Comparison of ENCODE assay signal across 25 mouse cellular contexts in the genomic region with DNA sequence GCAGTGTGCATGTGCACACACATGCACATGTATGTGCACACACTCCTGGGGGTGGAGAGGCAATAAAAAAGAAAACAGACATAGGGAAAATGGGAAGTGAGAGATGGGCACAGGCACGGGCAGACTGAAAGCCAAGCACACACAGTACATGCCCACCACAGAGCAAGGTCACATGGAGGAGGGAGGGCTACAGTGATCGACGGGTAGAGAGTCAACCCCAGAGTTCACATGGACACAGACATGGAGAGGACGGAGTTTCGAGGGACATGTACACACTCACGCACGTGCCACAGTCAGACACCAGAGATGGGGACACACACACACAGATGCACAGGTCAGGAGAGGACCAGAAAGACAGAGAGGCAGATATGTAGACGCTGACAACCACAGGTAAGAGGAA. TPM values are rescaled to one million over a fixed set of nuclear protein-coding genes. Genes with fewer than 3 reads are reported as not detected.
DNase-seq lines count a peak whose midpoint lies in the region; ATAC-seq lines count a peak whose summit lies in the region.
"Had no signal": no experiment of that assay in that cellular context is flagged by ENCODE, and none has a peak within 500 bp of the region (broad histone marks: within the 10 kb centered on the region; RNA-seq: fewer than 3 reads in every experiment).

No protein-coding gene starts in this region.

- intact Hi-C loops in heart, postnatal 36 days (cut with DNase I), result loop anchor here (5.0 kb wide), 1 partner anchor 87 kb away; no protein-coding TSS in a partner anchor

- no peak overlapping the region for H3K27ac ChIP-seq in forebrain, embryonic 15.5 days (replicated peaks)
- no peak overlapping the region for H3K27ac ChIP-seq in forebrain, embryonic 14.5 days (ENCODE audit: low read depth, low read length)
- no peak overlapping the region for H3K27ac ChIP-seq in neural tube, embryonic 12.5 days
- H3K27ac ChIP-seq: forebrain, embryonic 10.5 days; heart, embryonic 10.5 days; limb, embryonic 13.5 days; midbrain, embryonic 12.5 days had no signal

- no peak overlapping the region for H3K4me2 ChIP-seq in forebrain, embryonic 15.5 days (replicated peaks)
- no peak overlapping the region for H3K4me2 ChIP-seq in forebrain, embryonic 14.5 days (ENCODE audit: low read length)
- no peak overlapping the region for H3K4me2 ChIP-seq in neural tube, embryonic 12.5 days (replicated peaks)
- H3K4me2 ChIP-seq: limb, embryonic 13.5 days; midbrain, embryonic 12.5 days had no signal

- ATAC-seq in forebrain, embryonic 15.5 days (replicated peaks), result 0 out of 2 replicates have a peak, but pooled peaks have one; percentile 21
- ATAC-seq in forebrain, embryonic 14.5 days, result no peak
- ATAC-seq in neural tube, embryonic 12.5 days (ENCODE audit: low FRiP score, low read depth), result 0 out of 2 replicates have a peak, but pooled peaks have one; percentile 21

- H3K36me3 ChIP-seq in forebrain, embryonic 15.5 days, result peaks cover 37% of the 10 kb centered on the region
- H3K36me3 ChIP-seq in forebrain, embryonic 14.5 days (ENCODE audit: control insufficient read depth, insufficient read depth, low read length), result peaks cover 42% of the 10 kb centered on the region
- peaks cover 54% of the 10 kb centered on the region for H3K36me3 ChIP-seq in neural tube, embryonic 12.5 days
- H3K36me3 ChIP-seq in megakaryocyte, embryonic 14.5 days (replicated peaks; ENCODE audit: low read length), result peaks cover 62% of the 10 kb centered on the region

- no peaks in the 10 kb centered on the region for H3K9me3 ChIP-seq in forebrain, embryonic 15.5 days
- no peaks in the 10 kb centered on the region for H3K9me3 ChIP-seq in forebrain, embryonic 14.5 days (replicated peaks; ENCODE audit: control insufficient read depth, low read length)
- H3K9me3 ChIP-seq in neural tube, embryonic 12.5 days, result no peaks in the 10 kb centered on the region
- no peaks in the 10 kb centered on the region for H3K9me3 ChIP-seq in megakaryocyte, embryonic 14.5 days
- H3K9me3 ChIP-seq: forebrain, embryonic 10.5 days; G1E; heart, embryonic 10.5 days; limb, embryonic 13.5 days; midbrain, embryonic 12.5 days had no signal

- H3K27me3 ChIP-seq in forebrain, embryonic 15.5 days, result no peaks in the 10 kb centered on the region
- no peaks in the 10 kb centered on the region for H3K27me3 ChIP-seq in forebrain, embryonic 14.5 days (replicated peaks; ENCODE audit: control insufficient read depth, insufficient read depth, low read length)
- H3K27me3 ChIP-seq in neural tube, embryonic 12.5 days (replicated peaks), result no peaks in the 10 kb centered on the region
- H3K27me3 ChIP-seq in megakaryocyte, embryonic 14.5 days (replicated peaks), result no peaks in the 10 kb centered on the region
- H3K27me3 ChIP-seq: limb, embryonic 13.5 days; midbrain, embryonic 12.5 days had no signal

- DNase-seq in forebrain, embryonic 14.5 days (ENCODE audit: low spot score), result no peak
- no peak for DNase-seq in neural tube, embryonic 10.5 days (ENCODE audit: extremely low spot score, low spot score)
- no peak for DNase-seq in adipocyte (ENCODE audit: low spot score)
- no peak for DNase-seq in heart, postnatal 36 days
- DNase-seq: adrenal gland, postnatal 14 days; cerebellum, adult 18-20 months; cerebellum, postnatal 25 days; gastrocnemius, postnatal 25 days; kidney, adult 8-10 months; kidney, postnatal 14 days; lung, postnatal 14 days; right cerebral cortex, postnatal 4 days; thymus, postnatal 25 days had no signal

- no peak overlapping the region for H3K4me3 ChIP-seq in forebrain, embryonic 15.5 days
- no peak overlapping the region for H3K4me3 ChIP-seq in forebrain, embryonic 14.5 days (ENCODE audit: low read depth, low read length)
- no peak overlapping the region for H3K4me3 ChIP-seq in neural tube, embryonic 12.5 days
- H3K4me3 ChIP-seq in megakaryocyte, embryonic 14.5 days (replicated peaks), result peak overlapping the region; percentile 89
- H3K4me3 ChIP-seq: forebrain, embryonic 10.5 days; heart, embryonic 10.5 days; limb, embryonic 13.5 days; midbrain, embryonic 12.5 days had no signal

- WGBS in forebrain, embryonic 15.5 days, result 88% methylated on average over 8 of the region's 8 CpGs
- 91% methylated on average over 8 of the region's 8 CpGs for WGBS in forebrain, embryonic 14.5 days
- 87% methylated on average over 8 of the region's 8 CpGs for WGBS in neural tube, embryonic 12.5 days

- no peak overlapping the region for H3K9ac ChIP-seq in forebrain, embryonic 15.5 days (replicated peaks)
- H3K9ac ChIP-seq in forebrain, embryonic 14.5 days (ENCODE audit: low read length), result no peak overlapping the region
- no peak overlapping the region for H3K9ac ChIP-seq in neural tube, embryonic 12.5 days
- H3K9ac ChIP-seq: limb, embryonic 13.5 days; midbrain, embryonic 12.5 days had no signal

- no peaks in the 10 kb centered on the region for H3K4me1 ChIP-seq in forebrain, embryonic 15.5 days
- no peaks in the 10 kb centered on the region for H3K4me1 ChIP-seq in forebrain, embryonic 14.5 days (ENCODE audit: control insufficient read depth, insufficient read depth, low read length)
- no peaks in the 10 kb centered on the region for H3K4me1 ChIP-seq in neural tube, embryonic 12.5 days
- peaks cover 66% of the 10 kb centered on the region for H3K4me1 ChIP-seq in megakaryocyte, embryonic 14.5 days
- H3K4me1 ChIP-seq: limb, embryonic 13.5 days; midbrain, embryonic 12.5 days had no signal

RNA-seq across cellular contexts. Expression of gene Lat2, which starts 0.6 kb away (rescaled TPM):
- 2.6 and 4.4 TPM in 2 replicates for polyA plus RNA-seq in forebrain, embryonic 15.5 days (2015; fragmentation: Nextera tagmentation; extraction: Ambion mirVana)
- 0.99 and 1.6 TPM in 2 replicates for polyA plus RNA-seq in forebrain, embryonic 14.5 days (2014; fragmentation: Nextera tagmentation; extraction: Ambion mirVana)
- polyA plus RNA-seq in neural tube, embryonic 12.5 days (2016; fragmentation: Nextera tagmentation; extraction: Ambion mirVana), result 6.0 and 6.4 TPM in 2 replicates
- 16.9 and 67.9 TPM in 2 replicates for polyA plus RNA-seq in megakaryocyte, embryonic 14.5 days (2012; ENCODE audit: insufficient read depth, low replicate concordance)
- total RNA-seq in heart, postnatal 36 days (2021), result 1 to 10 TPM; 1.6 to 2.2 TPM

RNA-seq across cellular contexts. Expression of gene Eif4h, which starts 23.9 kb away (rescaled TPM):
- 405 and 408 TPM in 2 replicates for polyA plus RNA-seq in forebrain, embryonic 15.5 days (2015; fragmentation: Nextera tagmentation; extraction: Ambion mirVana)
- 402 and 418 TPM in 2 replicates for polyA plus RNA-seq in forebrain, embryonic 14.5 days (2014; fragmentation: Nextera tagmentation; extraction: Ambion mirVana)
- polyA plus RNA-seq in neural tube, embryonic 12.5 days (2016; fragmentation: Nextera tagmentation; extraction: Ambion mirVana), result 421 and 426 TPM in 2 replicates
- 58.4 and 156 TPM in 2 replicates for polyA plus RNA-seq in megakaryocyte, embryonic 14.5 days (2012; ENCODE audit: insufficient read depth, low replicate concordance)
- total RNA-seq in heart, postnatal 36 days (2021), result 100 to 1,000 TPM; 143 to 145 TPM

RNA-seq across cellular contexts. Expression of gene Rfc2, which starts 34.2 kb away (rescaled TPM):
- 218 TPM in 2 replicates for polyA plus RNA-seq in forebrain, embryonic 15.5 days (2015; fragmentation: Nextera tagmentation; extraction: Ambion mirVana)
- 240 and 256 TPM in 2 replicates for polyA plus RNA-seq in forebrain, embryonic 14.5 days (2014; fragmentation: Nextera tagmentation; extraction: Ambion mirVana)
- polyA plus RNA-seq in neural tube, embryonic 12.5 days (2016; fragmentation: Nextera tagmentation; extraction: Ambion mirVana), result 228 and 231 TPM in 2 replicates
- 9.1 and 35.0 TPM in 2 replicates for polyA plus RNA-seq in megakaryocyte, embryonic 14.5 days (2012; ENCODE audit: insufficient read depth, low replicate concordance)
- 10 to 100 TPM; 23.4 to 23.9 TPM for total RNA-seq in heart, postnatal 36 days (2021)

RNA-seq across cellular contexts. Expression of gene Syna, which starts 55.4 kb away (rescaled TPM):
- polyA plus RNA-seq in forebrain, embryonic 15.5 days (2015; fragmentation: Nextera tagmentation; extraction: Ambion mirVana), result 0.36 and 0.59 TPM in 2 replicates
- 0.10 TPM in 1 of 2 replicates, not detected in the other for polyA plus RNA-seq in forebrain, embryonic 14.5 days (2014; fragmentation: Nextera tagmentation; extraction: Ambion mirVana)
- polyA plus RNA-seq in neural tube, embryonic 12.5 days (2016; fragmentation: Nextera tagmentation; extraction: Ambion mirVana), result 0.15 and 0.22 TPM in 2 replicates
- not detected in 2 replicates for polyA plus RNA-seq in megakaryocyte, embryonic 14.5 days (2012; ENCODE audit: insufficient read depth, low replicate concordance)
- total RNA-seq in heart, postnatal 36 days (2021), result not detected
- total RNA-seq: adrenal gland, postnatal 14 days; gastrocnemius, postnatal 25 days; neutrophil, adult 5-6 weeks had no signal
- polyA plus RNA-seq: forebrain, embryonic 10.5 days; G1E; heart, embryonic 10.5 days; heart, postnatal 0 days; hindbrain, embryonic 11.5 days; liver, embryonic 16.5 days had no signal
